Mouse (Mus musculus): ENCODE results near the gene Kif27.

DNA sequence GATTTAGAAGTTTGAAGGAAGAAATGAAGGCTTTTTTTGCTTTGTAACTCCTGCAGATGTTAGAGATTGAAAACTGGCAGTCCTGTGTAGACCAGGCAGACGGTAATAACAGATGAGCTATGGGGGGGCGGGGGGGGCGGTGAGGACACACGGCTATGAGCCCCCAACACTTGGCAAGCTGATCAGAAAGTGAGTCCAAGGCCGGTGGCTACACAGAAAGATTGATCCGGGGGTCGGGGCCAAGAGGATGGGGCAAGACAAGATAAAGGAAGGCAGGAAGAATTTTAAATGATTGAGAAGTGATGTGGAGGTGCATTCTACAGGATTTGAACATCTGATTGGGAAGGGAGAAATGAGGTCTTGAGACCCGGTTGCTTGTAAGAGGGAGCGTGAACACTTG is 83.8 kb downstream of the Kif27 start:
- TF ChIP-seq CTCF (IDR thresholded peaks at IDR 0.05; ENCODE audit: low read depth, low read length) (no peak), GATA1 (IDR thresholded peaks at IDR 0.05; ENCODE audit: borderline replicate concordance, low read length) (no peak), POLR2AphosphoS5 (IDR thresholded peaks at IDR 0.05; ENCODE audit: insufficient replicate concordance, low read depth, low read length) (no peak), GATA2 (IDR thresholded peaks at IDR 0.05; ENCODE audit: borderline replicate concordance, low read depth, low read length) (no peak), TAL1 (conservative IDR thresholded peaks at IDR 0.05; ENCODE audit: low read depth, low read length) (no peak)
